16 mouse cellular contexts compared by ENCODE assay signal in the genomic region with DNA sequence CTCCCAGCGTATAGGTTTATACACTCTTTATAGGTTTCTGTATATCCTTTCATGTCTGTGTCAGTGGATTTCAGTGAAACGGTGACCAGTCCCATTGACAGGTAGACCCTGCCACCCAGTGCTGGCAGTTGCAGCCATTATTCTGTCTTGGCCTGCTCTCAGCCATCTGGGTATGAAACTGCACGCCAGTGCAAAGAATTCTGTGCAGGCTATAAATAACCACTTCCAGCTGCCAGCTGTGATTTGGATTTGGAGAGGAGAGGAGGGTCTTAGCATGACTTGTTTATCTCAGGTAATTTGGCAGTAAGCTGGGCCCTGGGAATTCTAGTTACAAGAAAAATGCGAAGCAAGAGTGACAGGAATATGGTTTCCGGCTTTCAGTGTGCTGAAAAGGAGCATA. TPM values are rescaled to one million over a fixed set of nuclear protein-coding genes. Genes with fewer than 3 reads are reported as not detected.
DNase-seq lines count a peak whose midpoint lies in the region; ATAC-seq and TF ChIP-seq lines count a peak whose summit lies in the region.
"Had no signal": no experiment of that assay in that cellular context is flagged by ENCODE, and none has a peak within 500 bp of the region (broad histone marks: within the 10 kb centered on the region; RNA-seq: fewer than 3 reads in every experiment).

No protein-coding gene starts in this region.

- no peaks in the 10 kb centered on the region for H3K9me3 ChIP-seq in intestine, embryonic 16.5 days (ENCODE audit: control insufficient read depth, low read length)
- H3K9me3 ChIP-seq in intestine, postnatal 0 days (ENCODE audit: control insufficient read depth): no peaks in the 10 kb centered on the region
- no peaks in the 10 kb centered on the region for H3K9me3 ChIP-seq in heart, embryonic 13.5 days
- H3K9me3 ChIP-seq: hindbrain, embryonic 13.5 days; liver, embryonic 13.5 days; megakaryocyte, embryonic 14.5 days had no signal

- peaks cover 19% of the 10 kb centered on the region for H3K4me1 ChIP-seq in intestine, embryonic 16.5 days (ENCODE audit: control insufficient read depth, insufficient read depth, low read length)
- H3K4me1 ChIP-seq in intestine, postnatal 0 days (replicated peaks; ENCODE audit: control insufficient read depth, insufficient read depth, low read length): 0 out of 2 replicates have a peak, but pooled peaks cover 3% of the 10 kb centered on the region
- H3K4me1 ChIP-seq in heart, embryonic 13.5 days: peaks cover 72% of the 10 kb centered on the region

- intact Hi-C loops in gastrocnemius, postnatal 36 days (cut with DNase I): no loop called here

- peak; percentile 47 to 53 for DNase-seq in cerebellum, postnatal 10 days
- DNase-seq in cerebellum, adult 18-20 months: no peak
- peak; percentile 23 for DNase-seq in brain, adult 2 months (ENCODE audit: low read depth, low spot score)
- DNase-seq in gastrocnemius, postnatal 36 days: no peak
- no peak for DNase-seq in urinary bladder, postnatal 14 days (ENCODE audit: low spot score)
- DNase-seq: adrenal gland, postnatal 14 days; cerebellum, adult 2 months; kidney, postnatal 10 days; liver, embryonic 13.5 days; retina, postnatal 1 day; thymus, adult 18-20 months had no signal

- no peaks in the 10 kb centered on the region for H3K27me3 ChIP-seq in intestine, embryonic 16.5 days (replicated peaks; ENCODE audit: control insufficient read depth, insufficient read depth, low read length)
- H3K27me3 ChIP-seq in intestine, postnatal 0 days (replicated peaks; ENCODE audit: control insufficient read depth, insufficient read depth, low read length): no peaks in the 10 kb centered on the region
- no peaks in the 10 kb centered on the region for H3K27me3 ChIP-seq in heart, embryonic 13.5 days (replicated peaks)
- H3K27me3 ChIP-seq: hindbrain, embryonic 13.5 days; liver, embryonic 13.5 days; megakaryocyte, embryonic 14.5 days had no signal

- no peak overlapping the region for H3K4me2 ChIP-seq in intestine, embryonic 16.5 days (ENCODE audit: low read depth, low read length)
- H3K4me2 ChIP-seq in intestine, postnatal 0 days (replicated peaks; ENCODE audit: low read depth): no peak overlapping the region
- peak overlapping the region; percentile 37 for H3K4me2 ChIP-seq in heart, embryonic 13.5 days
- H3K4me2 ChIP-seq: hindbrain, embryonic 13.5 days; liver, embryonic 13.5 days had no signal

- no peak overlapping the region for H3K9ac ChIP-seq in intestine, embryonic 16.5 days (ENCODE audit: low read depth, low read length)
- no peak overlapping the region for H3K9ac ChIP-seq in intestine, postnatal 0 days (ENCODE audit: low read depth, low read length)
- H3K9ac ChIP-seq in heart, embryonic 13.5 days: no peak overlapping the region
- H3K9ac ChIP-seq: hindbrain, embryonic 13.5 days; liver, embryonic 13.5 days had no signal

- no peak for TF ChIP-seq CTCF in intestine, postnatal 0 days (IDR thresholded peaks at IDR 0.05; ENCODE audit: low read depth)

- 51% methylated on average over 5 of the region's 5 CpGs for WGBS in intestine, embryonic 16.5 days
- 51% methylated on average over 5 of the region's 5 CpGs for WGBS in intestine, postnatal 0 days
- 29% methylated on average over 5 of the region's 5 CpGs for WGBS in heart, embryonic 13.5 days

- H3K36me3 ChIP-seq in intestine, embryonic 16.5 days (ENCODE audit: control insufficient read depth, insufficient read depth, low read length): no peaks in the 10 kb centered on the region
- no peaks in the 10 kb centered on the region for H3K36me3 ChIP-seq in intestine, postnatal 0 days (ENCODE audit: control insufficient read depth, insufficient read depth)
- H3K36me3 ChIP-seq in heart, embryonic 13.5 days: no peaks in the 10 kb centered on the region
- H3K36me3 ChIP-seq: hindbrain, embryonic 13.5 days; liver, embryonic 13.5 days had no signal

- ATAC-seq in intestine, embryonic 16.5 days: no peak
- ATAC-seq in intestine, postnatal 0 days: no peak
- ATAC-seq in heart, embryonic 13.5 days (ENCODE audit: extremely low read depth, insufficient number of reproducible peaks, low FRiP score, low TSS enrichment): no peak; the same call in 1 of the 2 replicates

- H3K4me3 ChIP-seq in intestine, embryonic 16.5 days (ENCODE audit: low read length): no peak overlapping the region
- no peak overlapping the region for H3K4me3 ChIP-seq in intestine, postnatal 0 days (ENCODE audit: low read depth, low read length)
- H3K4me3 ChIP-seq in heart, embryonic 13.5 days: no peak overlapping the region
- H3K4me3 ChIP-seq: hindbrain, embryonic 13.5 days; liver, embryonic 13.5 days; megakaryocyte, embryonic 14.5 days had no signal

- 0 out of 2 replicates have a peak overlapping the region, but pooled peaks have one; percentile 42 for H3K27ac ChIP-seq in intestine, embryonic 16.5 days (ENCODE audit: low read length)
- no peak overlapping the region for H3K27ac ChIP-seq in intestine, postnatal 0 days (ENCODE audit: low read depth, low read length)
- peak overlapping the region; percentile 85 for H3K27ac ChIP-seq in heart, embryonic 13.5 days (replicated peaks)
- H3K27ac ChIP-seq: hindbrain, embryonic 13.5 days; liver, embryonic 13.5 days had no signal

RNA-seq across cellular contexts. Expression of gene D430042O09Rik, which starts 12.7 kb away (rescaled TPM):
- 6.0 and 7.0 TPM in 2 replicates for polyA plus RNA-seq in intestine, embryonic 16.5 days (2015; fragmentation: Nextera tagmentation; extraction: Ambion mirVana)
- polyA plus RNA-seq in intestine, postnatal 0 days (2015; fragmentation: Nextera tagmentation; extraction: Ambion mirVana): 2.6 and 3.1 TPM in 2 replicates
- 6.9 and 8.2 TPM in 2 replicates for polyA plus RNA-seq in heart, embryonic 13.5 days (2015; fragmentation: Nextera tagmentation; extraction: Ambion mirVana)
- total RNA-seq in gastrocnemius, postnatal 36 days (2021): 1 to 10 TPM; 4.4 to 6.5 TPM

RNA-seq across cellular contexts. Expression of gene Gtf3c1, which starts 12.8 kb away (rescaled TPM):
- polyA plus RNA-seq in intestine, embryonic 16.5 days (2015; fragmentation: Nextera tagmentation; extraction: Ambion mirVana): 15.8 and 18.8 TPM in 2 replicates
- polyA plus RNA-seq in intestine, postnatal 0 days (2015; fragmentation: Nextera tagmentation; extraction: Ambion mirVana): 6.8 and 8.0 TPM in 2 replicates
- polyA plus RNA-seq in heart, embryonic 13.5 days (2015; fragmentation: Nextera tagmentation; extraction: Ambion mirVana): 25.5 and 26.0 TPM in 2 replicates
- 10 to 100 TPM; 32.0 to 32.8 TPM for total RNA-seq in gastrocnemius, postnatal 36 days (2021)

Comparison
In these comparisons a context has a peak if more than half of its experiments do, and no peak if none do; other contexts are left out.
1. DNase-seq: peak in cerebellum, postnatal 10 days (2 of 2) and brain, adult 2 months (single experiment); none in cerebellum, adult 18-20 months (0 of 2), gastrocnemius, postnatal 36 days (0 of 2) and urinary bladder, postnatal 14 days (single experiment).